Mouse (Mus musculus) ES-E14 (cell line): Measurements from ENCODE around the gene Acvrl1. TPM values are rescaled to one million over a fixed set of nuclear protein-coding genes. Genes with fewer than 3 reads are reported as not detected.

Source experiments
- DNase-seq: peaks from one replicate; pipeline ENCODE4 v3.0.0-alpha.2; 2013; ENCODE audit warnings: low read depth, low spot score
- H3K27ac ChIP-seq: 2 replicates; pipeline ENCODE4 v1.5.1; 2012; ENCODE audit warnings: low read depth, mild to moderate bottlenecking, low read length, moderate library complexity, mixed read lengths; ENCODE audit not compliant: poor library complexity, insufficient read depth, severe bottlenecking
- H3K36me3 ChIP-seq: 2 replicates; pipeline ENCODE4 v1.6.1; 2012; ENCODE audit warnings: mild to moderate bottlenecking, low read length, moderate library complexity, mixed read lengths; ENCODE audit not compliant: control insufficient read depth, poor library complexity, insufficient read depth, severe bottlenecking
- H3K4me1 ChIP-seq, 2 experiments: fragments of 150-350 bp in 1 of 2; sonication (generic) in 1 of 2; 2 replicates each; pipeline ENCODE4 v1.6.1; 2012; ENCODE audit warnings: low read length in 2 of 2, mild to moderate bottlenecking in 1 of 2, mixed read lengths in 1 of 2; ENCODE audit not compliant: control insufficient read depth in 2 of 2, insufficient read depth in 2 of 2, poor library complexity in 1 of 2
- H3K4me3 ChIP-seq, 2 experiments: fragments of 150-350 bp in 1 of 2; sonication (generic) in 1 of 2; 2 replicates each; pipeline ENCODE4 v1.5.1; 2012; ENCODE audit warnings: low read length in 2 of 2, low read depth in 1 of 2, mild to moderate bottlenecking in 1 of 2, mixed read lengths in 1 of 2; ENCODE audit not compliant: insufficient read depth in 1 of 2, poor library complexity in 1 of 2, severe bottlenecking in 1 of 2
- H3K9ac ChIP-seq: 2 replicates; pipeline ENCODE4 v1.6.1; 2012; ENCODE audit warnings: low read depth, mild to moderate bottlenecking, low read length, mixed read lengths; ENCODE audit not compliant: poor library complexity, insufficient read depth, severe bottlenecking
- H3K9me3 ChIP-seq: fragments of 150-350 bp; sonication (generic); 2 replicates; pipeline ENCODE4 v1.6.1; 2012; ENCODE audit warnings: low read depth, mild to moderate bottlenecking, low read length; ENCODE audit not compliant: control insufficient read depth, insufficient read depth
- CHD2 ChIP-seq: IDR thresholded peaks from 2 replicates; pipeline ENCODE4 v1.6.1; 2014; ENCODE audit warnings: mild to moderate bottlenecking, low read depth, low read length, inconsistent platforms
- HCFC1 ChIP-seq: IDR thresholded peaks from 2 replicates; pipeline ENCODE4 v1.6.1; 2012; ENCODE audit warnings: low read length, inconsistent platforms, borderline replicate concordance; ENCODE audit not compliant: insufficient read depth
- MAFK ChIP-seq: IDR thresholded peaks from 2 replicates; pipeline ENCODE4 v1.6.1; 2014; ENCODE audit warnings: mild to moderate bottlenecking, low read depth, low read length, inconsistent platforms; ENCODE audit not compliant: insufficient read depth
- ZC3H11A ChIP-seq: IDR thresholded peaks from 2 replicates; pipeline ENCODE4 v1.6.1; 2012; ENCODE audit warnings: low read depth, mild to moderate bottlenecking, inconsistent platforms, low read length, borderline replicate concordance
- ZNF384 ChIP-seq: IDR thresholded peaks from 2 replicates; pipeline ENCODE4 v1.6.1; 2012; ENCODE audit warnings: low read depth, low read length, inconsistent platforms
- in situ Hi-C, 2 experiments: fragments of 600-800 bp; cut with MboI; formaldehyde crosslinking; loops; one replicate each; pipeline ENCODE4 v1.15.1; 2025; ENCODE audit warnings: low sequenced_read_pairs in 2 of 2, inconsistent platforms in 1 of 2; ENCODE audit not compliant: unreplicated experiment in 2 of 2
- total RNA-seq: library from RNA; depleted of rRNA; stranded (reverse); fragments of 300-350 nt; gene quantifications from 2 replicates; pipeline ENCODE4 v1.2.3, GENCODE M21; 2012

Acvrl1 gene
- total RNA-seq, 1 experiment: 3.3 TPM

- Histone ChIP-seq H3K27ac (no peak overlapping the region), H3K9ac (no peak overlapping the region), H3K4me1 (peaks cover 12 to 20% of the 10 kb centered on the region in 2 experiments; a peak in 3 of 4 replicates), H3K9me3 (no peaks in the 10 kb centered on the region), H3K4me3 (no peak overlapping the region), H3K36me3 (no peaks in the 10 kb centered on the region)
- in situ Hi-C loops: no loop called here
- TF ChIP-seq CHD2 (no peak), ZC3H11A (no peak)
- DNase-seq: no peak
Observed at GRCm38 (mm10) chr15:101126876-101127544, 1.3 kb upstream of the Acvrl1 start.

DNA sequence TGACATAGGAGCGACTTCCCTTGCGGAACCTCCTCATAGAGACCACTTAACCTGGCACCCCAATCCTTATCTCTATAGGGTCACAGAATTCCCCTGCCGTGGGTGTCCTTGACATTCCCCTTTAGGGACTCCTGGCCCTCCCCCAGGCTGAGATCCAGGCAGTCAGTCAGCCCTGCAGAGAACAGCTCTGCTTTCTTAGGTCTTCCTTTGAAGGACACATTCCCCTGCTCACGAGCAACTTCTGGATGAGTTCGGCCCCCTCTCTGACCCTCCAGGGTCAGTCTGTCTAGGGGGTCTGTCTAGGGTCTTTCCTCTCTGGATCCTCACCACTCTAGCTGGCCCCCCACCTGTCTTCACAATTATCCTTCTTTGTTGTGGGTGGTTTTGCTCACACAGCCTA is 1.1 kb downstream of the Acvrl1 start:
- H3K4me1 ChIP-seq: peaks cover 7 to 31% of the 10 kb centered on the region in 2 experiments; a peak in 3 of 4 replicates
- H3K9ac ChIP-seq: no peak overlapping the region
- no peak overlapping the region for H3K27ac ChIP-seq
- peak overlapping the region in 1 of 2 experiments; percentile 54; a peak in 1 of 4 replicates for H3K4me3 ChIP-seq
- TF ChIP-seq ZC3H11A (no peak), CHD2 (no peak), ZNF384 (no peak), MAFK (no peak), HCFC1 (no peak)
- no peaks in the 10 kb centered on the region for H3K9me3 ChIP-seq
- no peaks in the 10 kb centered on the region for H3K36me3 ChIP-seq
- DNase-seq: no peak
- in situ Hi-C loops: no loop called here

GRCm38 (mm10) chr15:101131498-101131897 is 3.2 kb downstream of the Acvrl1 start:
- Histone ChIP-seq H3K4me1 (peaks cover 7 to 34% of the 10 kb centered on the region in 2 experiments; a peak in 3 of 4 replicates), H3K4me3 (no peak overlapping the region), H3K36me3 (no peaks in the 10 kb centered on the region), H3K9me3 (no peaks in the 10 kb centered on the region), H3K9ac (no peak overlapping the region), H3K27ac (no peak overlapping the region)
- in situ Hi-C loops: no loop called here
- no peak for TF ChIP-seq ZC3H11A
- TF ChIP-seq CHD2: no peak
- TF ChIP-seq HCFC1: no peak
- TF ChIP-seq ZNF384: no peak
- TF ChIP-seq MAFK: no peak
- DNase-seq: no peak

DNA sequence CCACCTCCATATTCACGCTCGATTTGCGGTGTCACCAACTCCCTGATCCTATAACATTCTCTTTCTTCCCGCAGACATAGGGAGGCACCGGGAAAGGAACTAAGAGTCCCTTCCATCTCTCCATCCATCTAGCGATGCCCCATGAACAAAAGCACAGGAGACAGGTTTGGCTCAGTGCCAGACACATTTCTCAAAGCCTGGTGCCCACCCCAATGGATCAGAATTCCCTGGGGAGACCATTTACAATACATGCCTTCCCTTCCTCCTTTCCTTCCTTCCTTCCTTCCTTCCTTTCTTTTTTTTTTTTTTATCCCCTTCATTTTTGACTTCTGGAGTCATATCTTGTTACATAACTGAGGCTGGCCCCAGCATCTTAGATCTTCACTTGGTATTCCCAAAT is 3.7 kb downstream of the Acvrl1 start:
- no peak overlapping the region for H3K9ac ChIP-seq
- no peak overlapping the region for H3K4me3 ChIP-seq
- H3K36me3 ChIP-seq: no peaks in the 10 kb centered on the region
- no peaks in the 10 kb centered on the region for H3K9me3 ChIP-seq
- peaks cover 7 to 34% of the 10 kb centered on the region in 2 experiments for H3K4me1 ChIP-seq
- in situ Hi-C loops: no loop called here
- TF ChIP-seq CHD2 (no peak), ZC3H11A (no peak), ZNF384 (no peak), HCFC1 (no peak), MAFK (no peak)
- H3K27ac ChIP-seq: no peak overlapping the region
- no peak for DNase-seq
